Mouse (Mus musculus): Measurements from ENCODE around the gene Sort1. TPM values are rescaled to one million over a fixed set of nuclear protein-coding genes. Genes with fewer than 3 reads are reported as not detected.

Sort1 gene
- polyA plus RNA-seq, 1 experiment, result 6.0 TPM

DNA sequence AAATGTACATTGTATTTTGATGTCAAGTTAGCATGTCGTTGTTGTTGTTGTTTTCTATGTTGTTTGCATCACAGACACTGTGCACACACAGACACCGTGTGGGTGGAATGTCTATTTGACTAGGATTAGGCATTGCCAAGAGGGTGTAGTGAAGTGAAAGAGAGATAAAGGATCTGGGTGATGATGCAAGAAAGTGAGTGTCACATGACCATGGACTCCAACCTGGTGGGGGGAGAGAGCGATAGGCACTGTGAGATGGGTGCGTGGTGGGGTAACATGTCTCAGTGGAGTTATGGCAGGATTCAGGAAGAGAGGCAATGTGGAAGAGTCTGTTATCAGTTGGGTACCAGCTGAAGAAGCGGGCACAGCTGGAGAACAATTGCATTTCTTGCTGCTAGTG, 84.8 kb downstream of the Sort1 start:
- Histone ChIP-seq H3K4me3 (no peak overlapping the region), H3K27me3 (ENCODE audit: control insufficient read depth, insufficient read depth, insufficient read length) (peaks cover 49% of the 10 kb centered on the region)
- no peak for TF ChIP-seq POLR2AphosphoS2 (IDR thresholded peaks at IDR 0.05; ENCODE audit: insufficient read length, low read depth)
- no peak for TF ChIP-seq TCF12 (IDR thresholded peaks at IDR 0.05; ENCODE audit: insufficient read depth, poor library complexity, severe bottlenecking)
- TF ChIP-seq E2F4 (IDR thresholded peaks at IDR 0.05; ENCODE audit: insufficient read depth), result no peak
- no peak for TF ChIP-seq MAX (IDR thresholded peaks at IDR 0.05; ENCODE audit: low read depth)
- TF ChIP-seq POLR2A (IDR thresholded peaks at IDR 0.05; ENCODE audit: insufficient read length, low read depth), result no peak
- no peak for TF ChIP-seq USF1 (IDR thresholded peaks at IDR 0.05; ENCODE audit: low read depth)
- TF ChIP-seq CEBPB (IDR thresholded peaks at IDR 0.05; ENCODE audit: insufficient read depth, poor library complexity, severe bottlenecking), result no peak

DNA sequence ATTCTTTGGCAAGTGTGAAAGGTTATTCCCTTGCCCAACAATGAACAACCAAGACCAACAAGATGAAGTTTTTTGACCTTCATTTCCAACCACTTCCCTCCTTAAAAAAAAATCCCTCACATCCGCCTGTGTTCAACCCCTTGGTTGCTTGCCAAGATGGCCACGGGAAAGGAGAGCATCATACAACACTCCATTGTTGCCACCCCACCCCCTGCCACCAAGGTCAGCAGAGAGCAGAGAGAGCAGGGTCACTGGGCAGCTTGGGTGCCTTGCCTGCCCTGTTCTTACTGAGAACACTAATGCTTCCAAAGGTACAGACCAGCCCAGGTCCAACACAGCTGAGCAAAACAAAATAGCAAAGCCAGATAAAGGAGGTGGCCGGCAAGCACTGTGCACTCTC, 88.4 kb downstream of the Sort1 start:
- Histone ChIP-seq H3K79me2 (ENCODE audit: control insufficient read depth, insufficient read depth) (no peaks in the 10 kb centered on the region), H3K4me3 (no peak overlapping the region), H3ac (ENCODE audit: control insufficient read depth, insufficient read length) (no peak overlapping the region), H3K4me2 (ENCODE audit: low read depth) (no peak overlapping the region), H3K36me3 (ENCODE audit: control insufficient read depth, insufficient read depth) (no peaks in the 10 kb centered on the region), H3K27me3 (ENCODE audit: control insufficient read depth, insufficient read depth, insufficient read length) (peaks cover 55% of the 10 kb centered on the region)
- TF ChIP-seq SRF (IDR thresholded peaks at IDR 0.05; ENCODE audit: control insufficient read depth, insufficient read length, low read depth) (no peak), TCF12 (IDR thresholded peaks at IDR 0.05; ENCODE audit: insufficient read depth, poor library complexity, severe bottlenecking) (no peak), USF1 (IDR thresholded peaks at IDR 0.05; ENCODE audit: low read depth) (no peak), REST (IDR thresholded peaks at IDR 0.05; ENCODE audit: insufficient read depth, insufficient read length) (no peak), MAX (IDR thresholded peaks at IDR 0.05; ENCODE audit: low read depth) (no peak), TCF3 (IDR thresholded peaks at IDR 0.05; ENCODE audit: insufficient read length, low read depth) (no peak), POLR2A (IDR thresholded peaks at IDR 0.05; ENCODE audit: insufficient read length, low read depth) (no peak)

More for the DNA sequence above, 84.8 kb downstream of the Sort1 start:
- Histone ChIP-seq H3K79me2 (ENCODE audit: control insufficient read depth, insufficient read depth) (no peaks in the 10 kb centered on the region), H3K4me2 (ENCODE audit: low read depth) (no peak overlapping the region), H3ac (ENCODE audit: control insufficient read depth, insufficient read length) (no peak overlapping the region), H3K36me3 (ENCODE audit: control insufficient read depth, insufficient read depth) (no peaks in the 10 kb centered on the region)

DNA sequence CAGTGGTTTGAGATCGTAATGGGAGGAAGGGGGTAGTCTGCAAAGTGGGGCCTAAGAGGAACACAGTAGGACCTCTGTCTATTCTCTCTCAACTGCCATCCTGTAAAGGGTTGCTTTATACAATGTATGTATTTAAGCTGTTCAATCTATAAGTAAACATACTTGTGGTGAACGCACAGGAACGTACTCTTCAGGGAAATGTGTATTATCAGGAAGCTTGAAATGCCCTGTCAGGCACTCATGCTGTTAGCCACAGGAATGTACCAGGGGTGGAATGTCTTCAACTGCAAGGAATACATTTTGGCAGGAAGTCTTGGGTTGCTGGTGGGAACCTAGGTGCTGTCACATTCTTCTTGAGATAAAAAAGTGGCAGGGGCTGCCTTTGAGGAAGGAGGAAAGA, 88.8 kb downstream of the Sort1 start:
- Histone ChIP-seq H3ac (ENCODE audit: control insufficient read depth, insufficient read length) (no peak overlapping the region), H3K36me3 (ENCODE audit: control insufficient read depth, insufficient read depth) (no peaks in the 10 kb centered on the region), H3K4me2 (ENCODE audit: low read depth) (no peak overlapping the region), H3K4me3 (no peak overlapping the region), H3K27me3 (ENCODE audit: control insufficient read depth, insufficient read depth, insufficient read length) (peaks cover 55% of the 10 kb centered on the region), H3K79me2 (ENCODE audit: control insufficient read depth, insufficient read depth) (no peaks in the 10 kb centered on the region)
- TF ChIP-seq SRF (IDR thresholded peaks at IDR 0.05; ENCODE audit: control insufficient read depth, insufficient read length, low read depth), result no peak
- no peak for TF ChIP-seq MYOG (IDR thresholded peaks at IDR 0.05; ENCODE audit: control insufficient read depth in 1 of 3, insufficient read depth in 1 of 3, insufficient read length in 2 of 3, low read depth in 2 of 3)
- no peak for TF ChIP-seq MYOD1 (IDR thresholded peaks at IDR 0.05; ENCODE audit: control insufficient read depth in 1 of 3, insufficient read length in 2 of 3, low read depth in 2 of 3)
- no peak for TF ChIP-seq USF1 (IDR thresholded peaks at IDR 0.05; ENCODE audit: low read depth)
- TF ChIP-seq TCF12 (IDR thresholded peaks at IDR 0.05; ENCODE audit: insufficient read depth, poor library complexity, severe bottlenecking), result no peak
- no peak for TF ChIP-seq REST (IDR thresholded peaks at IDR 0.05; ENCODE audit: insufficient read depth, insufficient read length)
- no peak for TF ChIP-seq MAX (IDR thresholded peaks at IDR 0.05; ENCODE audit: low read depth)
- no peak for TF ChIP-seq POLR2AphosphoS2 (IDR thresholded peaks at IDR 0.05; ENCODE audit: insufficient read length, low read depth)
- TF ChIP-seq CEBPB (IDR thresholded peaks at IDR 0.05; ENCODE audit: insufficient read depth, poor library complexity, severe bottlenecking), result no peak
- TF ChIP-seq POLR2A (IDR thresholded peaks at IDR 0.05; ENCODE audit: insufficient read length, low read depth), result no peak
- no peak for TF ChIP-seq TCF3 (IDR thresholded peaks at IDR 0.05; ENCODE audit: insufficient read length, low read depth)

GRCm38 (mm10) chr3:108378875-108379663, 95.2 kb downstream of the Sort1 start:
- H3ac ChIP-seq (ENCODE audit: control insufficient read depth, insufficient read length), result no peak overlapping the region

DNA sequence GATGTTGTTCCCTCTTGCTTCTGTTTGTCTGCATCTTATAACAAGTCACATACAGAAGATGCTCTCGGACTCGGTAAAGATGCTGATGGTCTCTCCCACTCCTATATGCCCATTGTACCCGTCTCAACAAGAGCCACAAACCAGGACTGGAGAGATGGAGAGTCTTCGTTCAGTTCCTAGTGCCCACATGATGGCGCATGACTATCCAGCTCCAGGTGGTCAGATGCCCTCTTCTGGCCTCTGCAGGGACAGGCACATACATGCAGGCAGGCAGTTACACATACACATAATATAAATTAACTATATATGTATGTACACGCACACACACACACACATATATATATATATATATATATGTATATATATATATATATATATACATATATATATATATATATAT, 96.8 kb downstream of the Sort1 start:
- Histone ChIP-seq H3K36me3 (ENCODE audit: control insufficient read depth, insufficient read depth) (no peaks in the 10 kb centered on the region), H3K27me3 (ENCODE audit: control insufficient read depth, insufficient read depth, insufficient read length) (peaks cover 19% of the 10 kb centered on the region), H3K79me2 (ENCODE audit: control insufficient read depth, insufficient read depth) (no peaks in the 10 kb centered on the region), H3ac (ENCODE audit: control insufficient read depth, insufficient read length) (no peak overlapping the region), H3K4me3 (no peak overlapping the region), H3K4me2 (ENCODE audit: low read depth) (no peak overlapping the region)
- TF ChIP-seq MYOG (IDR thresholded peaks at IDR 0.05; ENCODE audit: control insufficient read depth in 1 of 3, insufficient read depth in 1 of 3, insufficient read length in 2 of 3, low read depth in 2 of 3) (no peak), REST (IDR thresholded peaks at IDR 0.05; ENCODE audit: insufficient read depth, insufficient read length) (no peak), MAX (IDR thresholded peaks at IDR 0.05; ENCODE audit: low read depth) (no peak), TCF3 (IDR thresholded peaks at IDR 0.05; ENCODE audit: insufficient read length, low read depth) (no peak), E2F4 (IDR thresholded peaks at IDR 0.05; ENCODE audit: insufficient read depth) (no peak), TCF12 (IDR thresholded peaks at IDR 0.05; ENCODE audit: insufficient read depth, poor library complexity, severe bottlenecking) (no peak), SRF (IDR thresholded peaks at IDR 0.05; ENCODE audit: control insufficient read depth, insufficient read length, low read depth) (no peak)

More at GRCm38 (mm10) chr3:108378875-108379663, 95.2 kb downstream of the Sort1 start:
- H3K4me2 ChIP-seq (ENCODE audit: low read depth), result no peak overlapping the region
- H3K4me3 ChIP-seq, result no peak overlapping the region
- H3K36me3 ChIP-seq (ENCODE audit: control insufficient read depth, insufficient read depth), result no peaks in the 10 kb centered on the region
- no peaks in the 10 kb centered on the region for H3K79me2 ChIP-seq (ENCODE audit: control insufficient read depth, insufficient read depth)
- H3K27me3 ChIP-seq (ENCODE audit: control insufficient read depth, insufficient read depth, insufficient read length), result peaks cover 33% of the 10 kb centered on the region
- TF ChIP-seq TCF3 (IDR thresholded peaks at IDR 0.05; ENCODE audit: insufficient read length, low read depth) (no peak), POLR2AphosphoS2 (IDR thresholded peaks at IDR 0.05; ENCODE audit: insufficient read length, low read depth) (no peak), MYOD1 (IDR thresholded peaks at IDR 0.05; ENCODE audit: control insufficient read depth in 1 of 3, insufficient read length in 2 of 3, low read depth in 2 of 3) (no peak), E2F4 (IDR thresholded peaks at IDR 0.05; ENCODE audit: insufficient read depth) (no peak), REST (IDR thresholded peaks at IDR 0.05; ENCODE audit: insufficient read depth, insufficient read length) (no peak), USF1 (IDR thresholded peaks at IDR 0.05; ENCODE audit: low read depth) (no peak), CEBPB (IDR thresholded peaks at IDR 0.05; ENCODE audit: insufficient read depth, poor library complexity, severe bottlenecking) (no peak), SRF (IDR thresholded peaks at IDR 0.05; ENCODE audit: control insufficient read depth, insufficient read length, low read depth) (no peak), TCF12 (IDR thresholded peaks at IDR 0.05; ENCODE audit: insufficient read depth, poor library complexity, severe bottlenecking) (no peak), MAX (IDR thresholded peaks at IDR 0.05; ENCODE audit: low read depth) (no peak)

All from myocyte (in vitro differentiated cells).